Mouse (Mus musculus) liver, embryonic 13.5 days (tissue): ENCODE data around the gene Tmem8. TPM values are rescaled to one million over a fixed set of nuclear protein-coding genes. Genes with fewer than 3 reads are reported as not detected.

Experiments
- ATAC-seq: fragments of 200-750 bp; cut with Nextera tagmentation; 2 replicates; pipeline ENCODE4 v1.8.0; 2017; ENCODE audit warnings: low read depth, mild to moderate bottlenecking, moderate number of reproducible peaks, moderate library complexity
- DNase-seq: peaks from one replicate; pipeline ENCODE4 v3.0.0; 2022
- H3K27ac ChIP-seq: fragments of 300-500 bp; sonication (generic); 2 replicates; pipeline ENCODE4 v1.5.1; 2015; ENCODE audit warnings: moderate library complexity, mild to moderate bottlenecking, inconsistent platforms
- H3K27me3 ChIP-seq: fragments of 300-500 bp; sonication (generic); 2 replicates; pipeline ENCODE4 v1.6.1; 2015; ENCODE audit warnings: mild to moderate bottlenecking, inconsistent platforms
- H3K36me3 ChIP-seq: fragments of 300-500 bp; sonication (generic); 2 replicates; pipeline ENCODE4 v1.6.1; 2015; ENCODE audit warnings: mild to moderate bottlenecking, inconsistent platforms
- H3K4me1 ChIP-seq: fragments of 300-500 bp; sonication (generic); replicated peaks from 2 replicates; pipeline ENCODE4 v1.6.1; 2015; ENCODE audit warnings: inconsistent platforms
- H3K4me2 ChIP-seq: fragments of 300-500 bp; sonication (generic); 2 replicates; pipeline ENCODE4 v1.6.1; 2015; ENCODE audit warnings: inconsistent platforms, mild to moderate bottlenecking, moderate library complexity
- H3K4me3 ChIP-seq: fragments of 300-500 bp; sonication (generic); replicated peaks from 2 replicates; pipeline ENCODE4 v1.5.1; 2015; ENCODE audit warnings: mild to moderate bottlenecking, inconsistent platforms
- H3K9ac ChIP-seq: fragments of 300-500 bp; sonication (generic); 2 replicates; pipeline ENCODE4 v1.6.1; 2015; ENCODE audit warnings: mild to moderate bottlenecking, inconsistent platforms
- H3K9me3 ChIP-seq: fragments of 300-500 bp; sonication (generic); replicated peaks from 2 replicates; pipeline ENCODE4 v1.6.1; 2016; ENCODE audit warnings: inconsistent platforms
- WGBS: fragments of 180-500 bp; shearing (Covaris S2); methylation state at CpG from one replicate; pipeline ENCODE4 v1.1.7; 2015; ENCODE audit not compliant: insufficient replicate concordance; 5-methylcytosine and 5-hydroxymethylcytosine counted together
- polyA plus RNA-seq: library from polyadenylated mRNA; unstranded; fragments of >200 nt; fragmentation: Nextera tagmentation; extraction: Ambion mirVana; gene quantifications from 2 replicates; pipeline ENCODE4 v1.2.1, GENCODE M21; 2015

Tmem8 gene
- polyA plus RNA-seq, result 1.3 and 1.7 TPM in 2 replicates

DNA sequence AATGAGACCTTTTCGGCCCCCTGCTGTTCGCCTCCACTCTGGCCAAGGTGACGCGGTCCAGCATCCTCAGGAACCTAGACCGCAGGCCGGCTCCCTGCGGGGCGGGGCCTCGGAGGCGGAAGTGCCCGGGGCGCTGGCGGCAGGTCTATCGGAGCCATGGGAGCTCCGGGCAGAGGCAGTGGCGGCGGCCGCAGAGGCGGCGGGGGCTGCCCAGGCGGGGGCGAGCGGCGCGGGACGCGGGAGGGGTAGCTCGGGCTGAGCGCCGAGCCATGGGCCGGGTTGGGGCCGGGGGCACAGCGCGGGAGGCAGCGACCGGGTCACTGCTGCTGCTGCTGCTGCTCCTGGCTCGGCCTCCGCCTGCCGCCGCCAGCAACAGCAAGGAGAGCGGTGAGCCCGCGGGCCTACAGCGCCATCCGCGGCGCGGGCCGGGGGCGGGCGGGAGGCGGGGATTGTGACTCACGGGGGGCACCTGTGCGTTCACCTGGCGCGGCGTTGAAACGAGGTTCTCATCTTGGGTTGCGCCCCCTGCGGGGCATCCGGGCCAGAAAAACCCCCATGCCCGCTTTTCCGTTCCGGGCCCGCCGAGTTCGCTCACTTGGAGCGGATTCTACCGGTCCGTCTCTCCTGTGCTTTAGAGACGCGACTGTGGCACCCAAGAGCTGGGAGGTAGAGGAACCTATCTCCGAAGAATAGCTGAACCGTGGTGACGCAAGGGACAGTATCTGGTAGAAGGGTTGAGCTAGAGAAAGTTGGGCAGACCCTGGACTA is at the start of gene Tmem8:
Gene Tmem8 (plus strand): TSS at position 119 of the 768 bp plus-strand sequence.
- peak within 1 kb of the TSS; percentile 93 for H3K4me2 ChIP-seq
- peaks cover 90% of the 10 kb centered on the region for H3K27me3 ChIP-seq
- peak within 1 kb of the TSS; percentile 80 for H3K9ac ChIP-seq
- H3K36me3 ChIP-seq, result no peaks in the 10 kb centered on the region
- H3K9me3 ChIP-seq, result no peaks in the 10 kb centered on the region
- 0 out of 2 replicates have a peak within 1 kb of the TSS, but pooled peaks have one; percentile 9 for H3K27ac ChIP-seq
- under 1% methylated on average over 63 of the region's 75 CpGs for WGBS
- H3K4me1 ChIP-seq, result peaks cover 30% of the 10 kb centered on the region
- ATAC-seq, result peak; percentile 70
- peak; percentile 62 for DNase-seq
- peak within 1 kb of the TSS; percentile 77 for H3K4me3 ChIP-seq

GRCm38 (mm10) chr17:26064916-26065315 is 48.2 kb upstream of the Tmem8 start:
- 36% methylated on average over 6 of the region's 6 CpGs for WGBS
- ATAC-seq, result no peak
- Histone ChIP-seq H3K36me3 (no peaks in the 10 kb centered on the region), H3K9me3 (0 out of 2 replicates have a peak, but pooled peaks cover 3% of the 10 kb centered on the region), H3K4me1 (peaks cover 40% of the 10 kb centered on the region), H3K4me2 (no peak overlapping the region), H3K4me3 (no peak overlapping the region), H3K27ac (no peak overlapping the region), H3K9ac (no peak overlapping the region), H3K27me3 (peaks cover 40% of the 10 kb centered on the region)
- DNase-seq, result no peak

DNA sequence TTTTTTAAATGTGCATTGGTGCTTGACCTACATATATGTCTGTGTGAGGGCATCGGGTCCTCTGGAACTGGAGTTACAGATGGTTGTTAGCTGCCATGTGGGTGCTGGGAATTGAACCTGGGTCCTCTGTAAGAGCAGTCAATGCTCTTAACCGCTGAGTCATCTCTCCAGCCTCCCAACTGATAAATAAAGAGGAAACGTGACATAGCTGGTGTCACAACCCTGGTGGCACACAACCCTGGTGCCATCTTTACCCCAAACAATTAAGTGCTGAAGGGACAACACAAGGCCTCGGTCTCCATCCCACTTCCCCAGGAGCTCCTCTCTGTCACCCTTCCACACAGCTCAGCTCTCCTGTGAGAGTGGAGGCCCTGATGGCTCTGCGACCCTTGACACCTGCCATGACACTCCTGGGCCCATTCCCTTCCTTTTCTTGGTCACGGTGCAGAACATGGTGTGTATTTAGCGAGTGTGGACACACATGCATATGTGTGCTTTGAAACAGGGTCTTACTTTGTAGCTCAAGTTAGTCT is 46.5 kb upstream of the Tmem8 start:
- no peak for DNase-seq
- H3K4me1 ChIP-seq, result peaks cover 44% of the 10 kb centered on the region
- peaks cover 56% of the 10 kb centered on the region for H3K27me3 ChIP-seq
- H3K4me3 ChIP-seq, result no peak overlapping the region
- H3K27ac ChIP-seq, result no peak overlapping the region
- no peak overlapping the region for H3K9ac ChIP-seq
- H3K9me3 ChIP-seq, result 0 out of 2 replicates have a peak, but pooled peaks cover 3% of the 10 kb centered on the region
- no peak for ATAC-seq
- 73% methylated on average over 7 of the region's 7 CpGs for WGBS
- H3K4me2 ChIP-seq, result 0 out of 2 replicates have a peak overlapping the region, but pooled peaks have one; percentile 96
- no peaks in the 10 kb centered on the region for H3K36me3 ChIP-seq

- ATAC-seq, result no peak
- Histone ChIP-seq H3K9ac (peak overlapping the region; percentile 71), H3K4me1 (peaks cover 44% of the 10 kb centered on the region), H3K9me3 (0 out of 2 replicates have a peak, but pooled peaks cover 3% of the 10 kb centered on the region), H3K27me3 (peaks cover 72% of the 10 kb centered on the region), H3K4me2 (peak overlapping the region; percentile 96), H3K27ac (no peak overlapping the region), H3K36me3 (no peaks in the 10 kb centered on the region), H3K4me3 (peak overlapping the region; percentile 76)
- DNase-seq, result no peak
- WGBS, result 4% methylated on average over 44 of the region's 44 CpGs
Measured at GRCm38 (mm10) chr17:26068024-26068830, 44.9 kb upstream of the Tmem8 start.

GRCm38 (mm10) chr17:26068831-26069739 is 44.0 kb upstream of the Tmem8 start, which contains the start of gene Rab11fip3:
Gene Rab11fip3, minus strand, starts transcription at chr17:26069555.
- Histone ChIP-seq H3K27ac (no peak within 1 kb of the TSS), H3K4me1 (peaks cover 44% of the 10 kb centered on the region), H3K4me2 (peak within 1 kb of the TSS; percentile 96), H3K9me3 (0 out of 2 replicates have a peak, but pooled peaks cover 3% of the 10 kb centered on the region), H3K36me3 (no peaks in the 10 kb centered on the region), H3K4me3 (peak within 1 kb of the TSS; percentile 76), H3K27me3 (peaks cover 76% of the 10 kb centered on the region), H3K9ac (peak within 1 kb of the TSS; percentile 71)
- peak; percentile 88 for ATAC-seq
- peak; percentile 52 for DNase-seq
- WGBS, result under 1% methylated on average over 84 of the region's 94 CpGs

DNA sequence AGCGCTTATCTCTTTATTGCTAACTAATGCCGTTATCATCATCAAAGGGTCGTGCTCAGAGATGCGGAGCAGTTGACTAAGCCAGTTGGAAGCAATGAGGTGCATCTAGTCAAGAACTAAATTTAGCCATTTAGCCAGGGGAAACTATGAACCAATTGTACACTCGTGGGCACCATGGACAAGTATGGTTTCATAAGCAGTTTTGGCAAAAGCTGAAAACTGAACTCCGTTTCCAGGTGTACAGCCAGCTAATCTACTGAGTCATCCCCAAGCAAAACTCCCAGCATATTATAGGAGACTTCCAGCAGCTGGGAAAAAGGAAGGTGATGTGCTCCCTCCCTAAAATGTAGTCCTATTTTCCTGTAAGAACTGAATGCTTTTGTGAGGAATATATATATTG is 43.0 kb upstream of the Tmem8 start:
- H3K27ac ChIP-seq, result no peak overlapping the region
- H3K36me3 ChIP-seq, result no peaks in the 10 kb centered on the region
- peak overlapping the region; percentile 96 for H3K4me2 ChIP-seq
- DNase-seq, result no peak
- H3K9ac ChIP-seq, result peak overlapping the region; percentile 44
- peaks cover 38% of the 10 kb centered on the region for H3K4me1 ChIP-seq
- peaks cover 76% of the 10 kb centered on the region for H3K27me3 ChIP-seq
- 0 out of 2 replicates have a peak, but pooled peaks cover 3% of the 10 kb centered on the region for H3K9me3 ChIP-seq
- peak overlapping the region; percentile 76 for H3K4me3 ChIP-seq
- no peak for ATAC-seq
- 24% methylated on average over 6 of the region's 6 CpGs for WGBS

DNA sequence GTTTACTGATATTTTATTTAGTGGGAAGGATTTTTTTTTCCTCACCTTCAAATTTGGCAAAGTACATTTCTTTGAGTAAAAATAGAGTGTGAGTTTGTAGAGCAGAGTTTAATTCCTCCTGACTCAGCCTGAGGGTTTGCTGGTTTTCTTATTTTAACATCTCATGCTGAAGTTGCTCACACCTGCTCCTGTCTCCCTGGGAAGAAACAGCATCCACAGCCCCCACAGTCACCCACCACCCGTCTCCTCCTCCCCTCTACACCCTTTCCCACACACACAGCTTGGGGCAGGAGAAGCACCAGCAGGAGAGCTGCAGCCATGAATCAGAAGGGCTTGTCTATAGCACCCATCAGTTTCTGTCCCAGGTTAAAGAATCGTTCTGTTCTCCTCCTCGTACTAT is 37.9 kb upstream of the Tmem8 start:
- 56% methylated on average over 3 of the region's 3 CpGs for WGBS
- H3K4me2 ChIP-seq, result no peak overlapping the region

DNA sequence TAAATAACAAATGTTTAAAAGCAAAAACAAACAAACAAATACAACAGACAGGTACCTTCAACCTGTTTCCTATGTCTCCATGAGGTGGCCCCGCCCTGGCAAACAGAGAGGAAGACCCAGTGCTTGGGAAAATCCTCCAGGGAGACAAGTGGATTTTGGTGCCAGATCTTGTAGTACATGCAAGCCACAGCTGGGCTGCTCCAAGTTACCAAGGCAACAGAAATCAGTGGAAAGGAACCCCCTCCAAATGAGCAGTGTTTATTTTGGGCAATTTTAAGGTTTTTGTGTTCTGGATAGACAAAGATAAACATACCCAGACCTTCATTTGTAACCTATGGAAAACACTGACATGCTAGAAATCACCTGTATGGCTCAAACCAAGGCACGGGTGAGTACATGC is 34.2 kb upstream of the Tmem8 start:
- Histone ChIP-seq H3K9ac (no peak overlapping the region), H3K4me1 (no peaks in the 10 kb centered on the region), H3K4me2 (no peak overlapping the region), H3K27me3 (peaks cover 10% of the 10 kb centered on the region; the same call in 1 of the 2 replicates), H3K36me3 (no peaks in the 10 kb centered on the region), H3K9me3 (no peaks in the 10 kb centered on the region), H3K27ac (no peak overlapping the region), H3K4me3 (no peak overlapping the region)
- WGBS, result 55% methylated on average over 2 of the region's 2 CpGs
- DNase-seq (no peak), ATAC-seq (no peak)

More for the DNA sequence above, 37.9 kb upstream of the Tmem8 start:
- Histone ChIP-seq H3K27ac (no peak overlapping the region), H3K36me3 (no peaks in the 10 kb centered on the region), H3K27me3 (peaks cover 42% of the 10 kb centered on the region), H3K9ac (no peak overlapping the region), H3K4me1 (peaks cover 1% of the 10 kb centered on the region; the same call in 1 of the 2 replicates), H3K9me3 (no peaks in the 10 kb centered on the region), H3K4me3 (no peak overlapping the region)
- DNase-seq (no peak), ATAC-seq (no peak)

GRCm38 (mm10) chr17:26080867-26081266 is 32.2 kb upstream of the Tmem8 start:
- WGBS, result 19% methylated on average over 2 of the region's 2 CpGs
- no peak overlapping the region; the same call in 1 of the 2 replicates for H3K9ac ChIP-seq
- no peak overlapping the region for H3K4me2 ChIP-seq
- ATAC-seq, result no peak
- no peaks in the 10 kb centered on the region for H3K9me3 ChIP-seq
- H3K36me3 ChIP-seq, result no peaks in the 10 kb centered on the region
- H3K4me3 ChIP-seq, result no peak overlapping the region
- DNase-seq, result no peak
- peaks cover 10% of the 10 kb centered on the region; the same call in 1 of the 2 replicates for H3K27me3 ChIP-seq
- H3K4me1 ChIP-seq, result no peaks in the 10 kb centered on the region
- H3K27ac ChIP-seq, result no peak overlapping the region

DNA sequence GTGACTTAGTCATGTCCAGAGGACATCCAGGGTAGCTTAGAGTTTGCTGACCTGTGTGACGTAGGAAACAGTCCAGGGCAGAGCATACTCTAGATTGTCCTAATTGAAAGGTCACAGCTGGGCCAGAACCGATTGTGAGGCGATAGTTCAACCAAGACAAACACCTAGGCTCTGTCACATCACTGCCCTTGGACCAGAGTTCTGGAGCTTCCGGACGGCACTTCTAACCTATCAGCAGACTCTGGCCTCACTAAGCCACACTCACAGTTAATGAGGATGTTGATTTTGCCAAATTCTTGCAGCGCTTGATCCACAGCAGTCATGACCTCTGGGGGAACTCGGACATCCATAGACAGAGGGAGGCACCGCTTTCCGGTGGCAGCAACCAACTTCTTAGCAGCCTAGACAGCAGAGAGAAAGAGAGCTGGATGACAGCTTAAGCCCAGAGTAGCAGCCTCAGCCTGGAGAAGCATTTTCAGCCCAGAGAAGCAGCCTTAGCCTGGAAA is 26.0 kb upstream of the Tmem8 start:
- Histone ChIP-seq H3K27ac (no peak overlapping the region), H3K9me3 (no peaks in the 10 kb centered on the region), H3K4me3 (no peak overlapping the region), H3K36me3 (peaks cover 4% of the 10 kb centered on the region), H3K27me3 (no peaks in the 10 kb centered on the region), H3K4me1 (peaks cover 18% of the 10 kb centered on the region), H3K9ac (no peak overlapping the region), H3K4me2 (no peak overlapping the region)
- 79% methylated on average over 9 of the region's 9 CpGs for WGBS
- DNase-seq, result no peak
- no peak for ATAC-seq
